Mouse (Mus musculus) urinary bladder, postnatal 25 days (tissue): ENCODE results near the gene Cd177.
"Not testable (repeated sequence)": the region's sequence is repeated elsewhere in the genome, so short reads cannot be mapped to it uniquely, and the experiment has no call there.

ENCODE experiments used
- DNase-seq: peaks from one replicate; pipeline ENCODE4 v3.0.0; 2022; ENCODE audit warnings: low spot score

Gene Cd177

DNA sequence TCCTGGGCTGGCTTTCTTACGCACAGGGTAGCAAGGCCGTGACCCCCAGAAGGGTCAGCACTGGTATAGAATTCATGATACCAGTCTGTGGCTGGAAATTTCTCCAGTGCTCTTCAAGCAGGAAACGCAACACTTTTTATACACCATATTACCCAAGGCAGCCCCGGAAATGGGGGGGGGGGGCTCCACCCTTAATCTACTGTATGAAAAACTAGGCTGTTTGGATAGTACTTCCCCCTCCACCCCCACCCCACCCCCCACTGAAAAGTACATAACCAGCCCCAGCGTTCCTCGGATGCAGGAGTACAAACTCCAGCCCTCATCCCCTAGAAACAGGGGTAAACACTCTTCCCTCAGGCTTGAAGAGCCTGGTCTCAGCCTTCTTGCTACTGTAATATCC, at the start of gene Cd177:
TSS of gene Cd177 (minus strand) at position 101 of the 400 bp plus-strand sequence.
- DNase-seq = no peak

- DNase-seq = no peak
Observed at GRCm38 (mm10) chr7:24809041-24809440, 48.9 kb upstream of the Cd177 start.

- no peak for DNase-seq
Observed at GRCm38 (mm10) chr7:24804826-24805225, 44.7 kb upstream of the Cd177 start.

GRCm38 (mm10) chr7:24802149-24802767, 42.1 kb upstream of the Cd177 start:
- DNase-seq = no peak

DNA sequence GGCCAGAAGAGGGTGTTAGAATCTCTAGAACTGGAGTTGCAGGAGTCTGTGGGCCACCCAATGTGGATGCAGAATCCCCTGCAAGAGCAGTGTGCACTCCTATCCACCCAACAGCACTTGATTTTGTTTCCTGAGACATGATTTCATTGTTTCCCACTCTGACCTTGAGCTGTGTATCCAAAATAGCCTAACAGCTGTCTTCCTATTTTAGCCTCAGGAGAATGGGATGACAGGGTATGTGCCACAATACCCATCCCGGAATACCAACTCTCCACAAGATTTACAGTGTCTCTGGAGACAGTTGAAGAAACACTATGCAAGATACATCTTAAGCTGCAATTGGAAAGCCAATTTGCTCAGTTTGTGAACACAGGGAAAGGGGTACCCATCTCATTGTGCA, 37.8 kb upstream of the Cd177 start:
- no peak for DNase-seq

DNA sequence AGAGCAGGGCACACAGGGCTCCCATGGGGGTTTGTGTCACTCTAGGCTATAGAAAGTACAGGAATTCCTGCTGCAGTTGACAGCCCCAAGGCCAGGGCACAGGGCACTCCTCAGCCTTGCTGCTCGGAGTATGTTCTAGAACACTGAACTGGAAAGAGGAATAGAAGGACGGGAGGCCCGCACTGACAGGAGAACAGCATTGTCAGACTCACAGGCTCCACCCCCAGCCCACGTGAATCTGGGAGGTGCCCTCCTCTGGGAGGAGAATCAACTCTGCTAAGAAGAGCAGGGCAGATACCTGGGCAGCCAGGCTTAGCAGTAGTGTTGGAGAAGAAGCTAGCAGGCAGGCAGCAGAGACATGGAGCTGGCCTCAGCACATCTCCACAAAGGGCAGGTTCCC, 16.8 kb upstream of the Cd177 start, which contains the start of gene Ceacam10:
TSS of gene Ceacam10 (plus strand) at position 289 of the 400 bp plus-strand sequence.
- not testable (repeated sequence) for DNase-seq

DNA sequence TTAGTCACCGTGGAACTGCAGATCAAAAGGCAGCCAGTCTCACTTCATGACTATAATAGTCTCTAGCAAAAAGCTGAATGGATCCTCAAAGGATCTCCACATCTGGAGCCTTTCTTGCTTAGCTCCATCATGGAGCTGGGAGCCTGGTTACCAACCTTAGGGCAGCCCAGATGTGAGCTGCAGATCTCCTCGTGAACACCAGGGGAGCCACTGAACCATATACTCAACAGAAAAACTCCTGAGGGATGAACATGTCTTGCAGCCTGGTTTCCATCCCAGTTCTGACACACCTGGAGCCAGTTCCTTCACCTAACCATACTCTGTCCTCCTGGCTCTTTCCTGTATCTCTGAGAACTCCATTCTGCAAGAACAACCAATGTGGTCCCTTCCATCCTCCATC, 16.0 kb upstream of the Cd177 start:
- no peak for DNase-seq

DNA sequence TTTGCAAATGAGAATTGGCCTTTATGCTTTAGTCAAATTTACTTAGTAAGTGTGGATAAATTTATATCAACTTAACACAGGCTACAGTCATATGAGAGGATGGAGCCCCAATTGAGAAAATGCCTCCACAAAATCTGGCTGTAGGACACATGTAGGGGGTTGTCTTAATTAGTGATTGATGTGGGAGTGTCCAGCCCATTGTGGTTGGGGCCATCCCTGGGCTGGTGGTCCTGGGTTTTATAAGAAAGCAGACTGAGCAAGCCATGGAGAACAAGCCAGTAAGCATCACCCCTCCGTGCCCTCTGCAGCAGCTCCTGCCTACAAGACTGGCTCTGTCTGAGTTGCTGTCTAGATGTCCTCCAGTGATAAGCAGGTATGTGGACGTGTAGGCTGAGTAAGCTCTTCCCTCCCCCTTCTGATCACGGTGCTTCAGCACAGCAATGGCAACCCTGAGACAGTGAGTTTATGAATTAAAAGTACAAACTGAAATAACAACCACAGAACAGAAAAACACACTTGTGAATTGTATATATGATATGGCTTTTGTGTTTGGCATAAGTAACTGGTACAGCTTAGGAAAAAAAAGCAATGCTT, 13.9 kb upstream of the Cd177 start:
- DNase-seq = no peak

DNA sequence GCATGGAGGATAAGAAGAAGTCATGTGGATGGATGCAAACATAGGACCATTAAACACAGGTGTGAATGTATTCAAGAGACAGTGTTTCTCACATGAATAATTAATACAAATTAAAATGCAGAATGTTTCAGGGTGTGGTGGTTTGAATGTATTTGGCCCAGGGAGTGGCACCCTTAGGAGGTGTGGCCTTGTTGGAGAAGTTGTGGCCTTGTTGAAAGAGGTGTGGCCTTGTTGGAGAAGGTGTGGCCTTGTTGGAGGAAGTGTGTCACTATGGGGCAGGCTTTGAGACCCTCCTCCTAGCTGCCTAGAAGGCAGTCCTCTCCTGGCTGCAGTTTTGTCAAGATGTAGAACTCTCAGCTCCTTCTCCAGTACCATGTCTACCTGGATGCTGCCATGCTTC, 11.2 kb upstream of the Cd177 start:
- no peak for DNase-seq

DNA sequence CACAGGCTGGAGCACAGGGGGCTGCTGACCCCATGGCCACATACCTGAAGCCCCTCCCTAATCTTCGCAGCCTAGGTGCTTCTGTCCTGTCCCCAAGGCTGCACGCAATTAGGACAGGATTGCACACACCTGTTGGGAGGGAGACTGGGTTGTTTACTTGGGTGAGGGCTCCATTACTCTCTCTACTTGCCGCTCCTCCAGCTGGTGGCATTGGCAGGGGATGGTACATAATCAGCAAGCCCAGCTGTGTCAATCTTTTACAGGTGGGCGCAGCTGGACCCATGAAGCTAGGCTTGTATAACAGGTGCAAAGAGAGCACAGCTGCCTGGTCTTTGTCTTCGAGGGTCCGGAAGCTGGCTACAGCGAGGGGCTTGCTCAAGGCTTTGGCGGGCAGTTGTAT, 2.5 kb upstream of the Cd177 start:
- no peak for DNase-seq

DNA sequence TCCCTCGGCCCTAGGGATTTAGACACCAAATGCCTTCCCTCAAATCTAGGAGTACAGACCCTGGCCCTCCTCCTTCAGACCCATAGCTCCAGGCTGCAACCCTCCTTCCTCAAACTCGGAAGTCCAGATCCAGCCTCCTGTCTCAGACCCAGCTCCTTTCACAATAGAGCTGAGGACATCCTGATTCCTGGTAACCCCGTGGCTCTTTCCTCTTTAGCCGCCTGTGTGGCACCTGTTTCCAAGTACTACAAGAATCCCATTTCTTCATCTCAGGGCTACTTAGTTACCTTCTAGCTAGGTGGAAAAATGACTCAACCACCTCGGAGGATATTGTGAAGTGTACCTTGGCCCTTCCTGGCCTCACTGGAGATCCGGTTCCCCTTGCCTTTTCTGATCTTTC, 1.1 kb upstream of the Cd177 start:
- DNase-seq = no peak

GRCm38 (mm10) chr7:24758520-24758919, 1.6 kb downstream of the Cd177 start:
- DNase-seq = no peak

DNA sequence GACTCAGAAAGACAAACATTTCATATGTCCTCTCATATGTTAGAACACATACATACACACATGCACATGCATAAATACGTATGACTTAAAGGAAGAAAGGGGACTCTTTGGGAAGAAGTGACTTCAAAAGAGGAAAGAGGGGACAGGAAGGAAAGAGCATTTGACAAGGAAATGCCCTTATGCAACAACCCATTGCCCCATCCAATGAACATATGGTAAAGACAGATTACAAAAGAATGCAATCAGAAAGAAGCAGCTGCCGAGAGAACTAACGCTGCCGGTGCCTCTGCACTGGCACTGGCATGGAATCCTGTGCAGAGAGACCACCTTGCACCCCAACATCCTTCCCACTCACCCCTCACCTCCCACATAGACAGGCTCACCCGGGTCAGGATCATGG, 6.6 kb downstream of the Cd177 start:
- DNase-seq = no peak

GRCm38 (mm10) chr7:24751610-24752009, 8.5 kb downstream of the Cd177 start:
- no peak for DNase-seq

DNA sequence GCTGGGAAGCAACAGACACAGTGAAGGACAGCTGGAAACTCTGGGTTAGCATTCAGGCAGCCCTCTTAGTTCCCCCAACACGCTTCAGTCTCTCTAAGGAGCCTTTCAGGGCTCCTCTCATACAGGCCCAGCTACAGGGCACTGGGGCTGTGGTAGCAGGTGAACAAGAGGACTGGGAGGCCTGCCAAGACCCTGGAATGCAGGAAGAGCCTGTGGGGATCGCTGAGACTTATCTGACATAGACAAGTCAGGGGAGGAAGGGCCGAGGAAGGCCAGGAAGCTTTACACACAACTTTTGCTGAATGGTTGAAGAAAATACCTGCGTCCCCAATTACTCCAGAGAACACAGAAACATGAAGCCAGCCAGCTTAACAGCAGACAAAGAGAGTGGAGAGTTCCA, 9.4 kb downstream of the Cd177 start:
- no peak for DNase-seq

GRCm38 (mm10) chr7:24735970-24736670, 24.0 kb downstream of the Cd177 start:
- peak; percentile 6 for DNase-seq

DNA sequence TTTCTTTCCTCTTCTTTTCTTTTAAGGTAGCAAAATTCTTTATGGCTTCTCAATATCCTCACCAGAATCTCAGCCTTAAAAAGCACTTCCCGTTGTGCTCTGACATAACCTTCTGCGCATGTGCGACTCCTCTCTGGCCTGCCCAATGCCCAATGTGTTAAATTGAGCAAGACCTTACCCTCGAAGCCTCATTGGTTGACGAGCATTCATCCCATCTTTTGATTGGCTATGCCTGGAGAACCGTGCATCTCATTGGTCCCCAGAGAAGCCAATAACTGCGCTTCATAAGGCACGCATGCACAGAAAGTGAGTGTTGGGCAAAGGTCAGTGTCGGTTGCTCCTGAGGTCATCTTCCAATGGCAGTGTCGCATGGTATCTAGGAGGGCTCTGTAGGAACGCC, 33.3 kb downstream of the Cd177 start, which contains the start of gene Gm4763:
TSS of gene Gm4763 (minus strand) at position 101 of the 400 bp plus-strand sequence.
- not testable (repeated sequence) for DNase-seq

DNA sequence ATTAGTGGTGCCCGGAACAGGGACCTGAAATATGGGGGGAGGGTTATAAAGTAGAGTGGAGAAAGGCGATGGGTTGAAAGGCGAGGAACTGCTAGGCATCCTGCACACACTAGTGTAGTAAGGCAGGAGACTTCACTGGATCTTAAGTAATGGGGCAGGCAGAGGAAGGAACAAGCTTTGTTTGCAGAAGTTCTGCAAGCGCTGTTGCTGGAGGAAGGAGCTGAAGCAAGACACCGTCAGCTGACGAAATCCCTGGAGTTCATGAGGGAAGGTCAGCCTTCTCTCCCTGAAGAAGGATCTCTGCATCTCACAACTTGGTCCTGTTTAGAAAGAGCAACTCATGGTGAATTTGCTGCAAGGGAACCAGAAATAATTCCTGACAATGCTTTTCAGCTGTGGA, 45.1 kb downstream of the Cd177 start:
- no peak for DNase-seq

DNA sequence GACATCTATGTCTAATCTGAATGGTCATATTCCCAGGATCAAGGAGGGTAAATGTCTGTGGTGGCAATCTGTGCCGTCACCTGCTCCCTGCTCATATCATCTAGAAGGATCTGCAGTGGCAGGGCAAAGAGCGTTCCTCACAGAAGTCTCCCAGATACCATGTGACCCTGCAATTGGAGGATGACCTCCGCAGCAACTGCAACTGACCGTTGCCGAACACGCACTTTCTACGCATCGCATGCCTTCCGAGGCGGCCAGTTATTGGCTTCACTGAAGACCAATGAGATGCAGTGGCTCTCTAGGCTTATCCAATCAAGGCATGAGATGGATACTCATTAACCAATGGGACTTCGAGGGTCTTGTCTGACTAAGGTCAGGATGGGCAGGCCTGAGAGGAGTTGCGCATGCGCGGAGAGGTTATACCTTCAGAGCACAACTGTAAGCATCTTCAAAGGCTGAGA, 51.2 kb downstream of the Cd177 start, which contains the start of gene BC049730:
TSS of gene BC049730 (plus strand) at position 411 of the 461 bp plus-strand sequence.
- no peak for DNase-seq

DNA sequence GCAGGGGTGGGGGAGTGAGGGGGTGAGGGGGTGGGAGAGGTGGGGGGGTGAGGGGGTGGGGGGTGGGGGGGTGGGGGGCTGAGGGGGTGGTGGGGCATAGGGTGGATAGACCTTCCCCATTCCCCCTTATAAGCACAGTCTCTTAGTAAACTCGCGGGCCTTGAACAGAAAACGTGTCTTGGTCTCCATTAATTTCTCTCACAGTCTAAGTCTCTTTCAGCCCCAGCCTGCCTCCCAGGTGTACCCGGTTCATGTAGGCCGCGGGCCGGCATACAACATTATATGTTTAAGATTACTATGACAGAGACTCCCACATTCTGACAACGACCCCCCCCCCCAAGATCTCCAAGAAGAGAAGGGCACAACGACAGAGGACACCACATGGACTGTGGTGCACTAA, 57.3 kb downstream of the Cd177 start:
- not testable (repeated sequence) for DNase-seq

GRCm38 (mm10) chr7:24697891-24698290, 62.2 kb downstream of the Cd177 start:
- DNase-seq = not testable (repeated sequence)
